Mouse (Mus musculus): Measurements from ENCODE around the gene Gm21497.
"Not testable (repeated sequence)": the region's sequence is repeated elsewhere in the genome, so short reads cannot be mapped to it uniquely, and the experiment has no call there.

The Gm21497 gene

GRCm38 (mm10) chrY:61646446-61646845, at the start of gene Gm21497:
TSS of gene Gm21497 (plus strand) at chrY:61646746.
- DNase-seq (ENCODE audit: low read depth in 1 of 2, low spot score in 2 of 2): not testable (repeated sequence)
